Mouse (Mus musculus): Measurements from ENCODE around the gene Lrrc56. TPM values are rescaled to one million over a fixed set of nuclear protein-coding genes. Genes with fewer than 3 reads are reported as not detected.
"Not testable (repeated sequence)": the region's sequence is repeated elsewhere in the genome, so short reads cannot be mapped to it uniquely, and the experiment has no call there.

Gene Lrrc56
- total RNA-seq, 1 experiment from 2014 or later, result 7.6 TPM

GRCm38 (mm10) chr7:141218141-141218540 is 24.2 kb downstream of the Lrrc56 start:
- DNase-seq, result no peak

- no peak for DNase-seq
These were observed 24.7 kb downstream of the Lrrc56 start for GRCm38 (mm10) chr7:141218557-141219133.

GRCm38 (mm10) chr7:141219558-141220099 is 25.7 kb downstream of the Lrrc56 start:
- DNase-seq, result no peak

- no peak for DNase-seq
These were observed 26.4 kb downstream of the Lrrc56 start for GRCm38 (mm10) chr7:141220377-141220776.

- DNase-seq, result peak; percentile 99
These were observed 27.5 kb downstream of the Lrrc56 start for GRCm38 (mm10) chr7:141221249-141222125.

GRCm38 (mm10) chr7:141222126-141222467 is 28.1 kb downstream of the Lrrc56 start:
- no peak for DNase-seq

GRCm38 (mm10) chr7:141222696-141223215 is 28.8 kb downstream of the Lrrc56 start:
- peak; percentile 26 for DNase-seq

- DNase-seq, result no peak
These were observed 32.6 kb downstream of the Lrrc56 start for GRCm38 (mm10) chr7:141226535-141226934.

GRCm38 (mm10) chr7:141227796-141228195 is 33.8 kb downstream of the Lrrc56 start:
- no peak for DNase-seq

- peak; percentile 96 for DNase-seq
These were observed 34.5 kb downstream of the Lrrc56 start, which contains the start of gene Phrf1 for GRCm38 (mm10) chr7:141228279-141229067. TSS of gene Phrf1 (plus strand) at chr7:141228784.

GRCm38 (mm10) chr7:141229702-141230101 is 35.7 kb downstream of the Lrrc56 start:
- DNase-seq, result no peak

- no peak for DNase-seq
These were observed 36.6 kb downstream of the Lrrc56 start for GRCm38 (mm10) chr7:141230570-141230969.

- no peak for DNase-seq
These were observed 37.2 kb downstream of the Lrrc56 start for GRCm38 (mm10) chr7:141231111-141231510.

- DNase-seq, result no peak
These were observed 37.6 kb downstream of the Lrrc56 start for GRCm38 (mm10) chr7:141231551-141231950.

- not testable (repeated sequence) for DNase-seq
These were observed 56.5 kb downstream of the Lrrc56 start for GRCm38 (mm10) chr7:141250486-141250885.

GRCm38 (mm10) chr7:141256159-141256558 is 62.2 kb downstream of the Lrrc56 start:
- no peak for DNase-seq

Small RNAs within 50 kb of the gene (microRNA-seq; reads per million reads assigned to microRNA genes)
- 263 to 346 reads per million in 2 experiments for gene Mir210

Other genes with a start within 250 kb of the Lrrc56 start
- gene Ifitm5, start 243.9 kb upstream of the Lrrc56 start, total RNA-seq (2021), result 0.63 and 1.4 TPM in 2 replicates
- 1.1 TPM in 1 of 2 replicates, not detected in the other for gene Gm45717, start 238.2 kb upstream of the Lrrc56 start, total RNA-seq (2021)
- gene Ifitm2, start 238.2 kb upstream of the Lrrc56 start, total RNA-seq (2021), result 458 and 515 TPM in 2 replicates
- 7.3 and 13.5 TPM in 2 replicates for gene Ifitm1, start 226.9 kb upstream of the Lrrc56 start, total RNA-seq (2021)
- 124 and 169 TPM in 2 replicates for gene Ifitm3, start 183.4 kb upstream of the Lrrc56 start, total RNA-seq (2021)
- gene Ifitm6, start 176.2 kb upstream of the Lrrc56 start, total RNA-seq (2021), result 0.89 and 1.4 TPM in 2 replicates
- gene Gm17387, start 165.0 kb upstream of the Lrrc56 start, total RNA-seq (2021), result not detected in 2 replicates
- 1.4 and 2.7 TPM in 2 replicates for gene B4galnt4, start 133.1 kb upstream of the Lrrc56 start, total RNA-seq (2021)
- 0.96 and 3.5 TPM in 2 replicates for gene Pkp3, start 115.9 kb upstream of the Lrrc56 start, total RNA-seq (2021)
- 7.5 and 10.0 TPM in 2 replicates for gene Sigirr, start 93.6 kb upstream of the Lrrc56 start, total RNA-seq (2021)
- gene Ano9, start 76.4 kb upstream of the Lrrc56 start, total RNA-seq (2021), result 0.22 and 0.38 TPM in 2 replicates
- gene Ptdss2, start 71.8 kb upstream of the Lrrc56 start, total RNA-seq (2021), result 46.2 and 49.6 TPM in 2 replicates
- gene Rnh1, start 21.3 kb upstream of the Lrrc56 start, total RNA-seq (2021), result 186 and 200 TPM in 2 replicates
- 81.7 and 83.6 TPM in 2 replicates for gene Hras, start 152 bp upstream of the Lrrc56 start, total RNA-seq (2021)
- gene Lmntd2, start 19.9 kb downstream of the Lrrc56 start, total RNA-seq (2021), result 0.26 and 0.34 TPM in 2 replicates
- gene Rassf7, start 21.7 kb downstream of the Lrrc56 start, total RNA-seq (2021), result 4.9 and 5.2 TPM in 2 replicates
- gene Phrf1, start 34.6 kb downstream of the Lrrc56 start, total RNA-seq (2021), result 78.2 and 80.2 TPM in 2 replicates
- gene Irf7, start 72.3 kb downstream of the Lrrc56 start, total RNA-seq (2021), result 5.2 and 7.7 TPM in 2 replicates
- gene Cdhr5, start 82.6 kb downstream of the Lrrc56 start, total RNA-seq (2021), result 8.0 and 10.6 TPM in 2 replicates
- 2.3 and 3.2 TPM in 2 replicates for gene Sct, start 85.0 kb downstream of the Lrrc56 start, total RNA-seq (2021)
- gene Drd4, start 97.8 kb downstream of the Lrrc56 start, total RNA-seq (2021), result 1.1 and 2.3 TPM in 2 replicates
- 32.5 and 41.2 TPM in 2 replicates for gene Deaf1, start 133.5 kb downstream of the Lrrc56 start, total RNA-seq (2021)
- 22.9 and 25.6 TPM in 2 replicates for gene Tmem80, start 133.6 kb downstream of the Lrrc56 start, total RNA-seq (2021)
- gene Eps8l2, start 144.7 kb downstream of the Lrrc56 start, total RNA-seq (2021), result 5.1 and 5.5 TPM in 2 replicates
- 479 and 481 TPM in 2 replicates for gene Taldo1, start 198.0 kb downstream of the Lrrc56 start, total RNA-seq (2021)
- gene Gatd1, start 220.0 kb downstream of the Lrrc56 start, total RNA-seq (2021), result 22.5 and 36.2 TPM in 2 replicates
- gene Cend1, start 235.3 kb downstream of the Lrrc56 start, total RNA-seq (2021), result 1.0 and 3.6 TPM in 2 replicates
- gene Slc25a22, start 243.7 kb downstream of the Lrrc56 start, total RNA-seq (2021), result 87.0 and 91.0 TPM in 2 replicates
- gene Pidd1, start 249.9 kb downstream of the Lrrc56 start, total RNA-seq (2021), result 3.5 and 5.9 TPM in 2 replicates

All from adrenal gland, postnatal 14 days (tissue).